In genomic region chr3:116661870-116662414, GRCm38 (mm10) we compare ENCODE assay signal across 8 mouse cellular contexts. TPM values are rescaled to one million over a fixed set of nuclear protein-coding genes. Genes with fewer than 3 reads are reported as not detected.
DNase-seq lines count a peak whose midpoint lies in the region; ATAC-seq and TF ChIP-seq lines count a peak whose summit lies in the region.

No protein-coding gene starts in this region.

- TF ChIP-seq POLR2A in thymus, adult 2 months (IDR thresholded peaks at IDR 0.05; ENCODE audit: control insufficient read depth, extremely low read depth, insufficient read depth, low read length, poor library complexity), result no peak

- H3K4me3 ChIP-seq in thymus, adult 2 months (ENCODE audit: control insufficient read depth, insufficient read depth, low read length), result peak overlapping the region; percentile 89
- H3K4me3 ChIP-seq in heart, embryonic 16.5 days (ENCODE audit: low read length), result peak overlapping the region; percentile 97
- H3K4me3 ChIP-seq in limb, embryonic 13.5 days, result peak overlapping the region; percentile 97
- H3K4me3 ChIP-seq in neural tube, embryonic 13.5 days, result peak overlapping the region; percentile 95

- H3K4me2 ChIP-seq in heart, embryonic 16.5 days (ENCODE audit: low read depth, low read length), result peak overlapping the region; percentile 68
- peak overlapping the region; percentile 65 for H3K4me2 ChIP-seq in limb, embryonic 13.5 days (replicated peaks)
- peak overlapping the region; percentile 76 for H3K4me2 ChIP-seq in neural tube, embryonic 13.5 days

- no peaks in the 10 kb centered on the region for H3K27me3 ChIP-seq in thymus, adult 2 months (ENCODE audit: control insufficient read depth, insufficient read depth, low read length)
- no peaks in the 10 kb centered on the region for H3K27me3 ChIP-seq in heart, embryonic 16.5 days (ENCODE audit: control insufficient read depth, insufficient read depth, low read length)
- no peaks in the 10 kb centered on the region for H3K27me3 ChIP-seq in limb, embryonic 13.5 days
- H3K27me3 ChIP-seq in neural tube, embryonic 13.5 days, result no peaks in the 10 kb centered on the region

- ATAC-seq in heart, embryonic 16.5 days (replicated peaks; ENCODE audit: extremely low read depth, insufficient read depth, low FRiP score), result peak; percentile 79
- ATAC-seq in limb, embryonic 13.5 days (ENCODE audit: low FRiP score, low read depth), result peak; percentile 83
- ATAC-seq in neural tube, embryonic 13.5 days (ENCODE audit: low read depth), result peak; percentile 90

- WGBS in thymus, adult 2 months, result under 1% methylated on average over 63 of the region's 68 CpGs
- WGBS in heart, embryonic 16.5 days, result under 1% methylated on average over 66 of the region's 68 CpGs
- WGBS in limb, embryonic 13.5 days, result under 1% methylated on average over 59 of the region's 68 CpGs
- WGBS in neural tube, embryonic 13.5 days, result 0% methylated on average over 63 of the region's 68 CpGs

- peak overlapping the region; percentile 99 for H3K9ac ChIP-seq in heart, embryonic 16.5 days (ENCODE audit: low read length)
- H3K9ac ChIP-seq in limb, embryonic 13.5 days, result peak overlapping the region; percentile 97
- H3K9ac ChIP-seq in neural tube, embryonic 13.5 days, result peak overlapping the region; percentile 99

- H3K36me3 ChIP-seq in thymus, adult 2 months (ENCODE audit: control insufficient read depth, insufficient read depth, low read length), result no peaks in the 10 kb centered on the region
- H3K36me3 ChIP-seq in heart, embryonic 16.5 days (ENCODE audit: control insufficient read depth, insufficient read depth), result no peaks in the 10 kb centered on the region
- no peaks in the 10 kb centered on the region for H3K36me3 ChIP-seq in limb, embryonic 13.5 days
- H3K36me3 ChIP-seq in neural tube, embryonic 13.5 days, result no peaks in the 10 kb centered on the region

- no peak overlapping the region; the same call in 1 of the 2 replicates for H3K27ac ChIP-seq in thymus, adult 2 months (ENCODE audit: control insufficient read depth, insufficient read depth, low read length)
- H3K27ac ChIP-seq in heart, embryonic 16.5 days (ENCODE audit: low read length), result peak overlapping the region; percentile 96
- H3K27ac ChIP-seq in limb, embryonic 13.5 days, result peak overlapping the region; percentile 98
- peak overlapping the region; percentile 97 for H3K27ac ChIP-seq in neural tube, embryonic 13.5 days (replicated peaks)

- H3K9me3 ChIP-seq in heart, embryonic 16.5 days (replicated peaks; ENCODE audit: control insufficient read depth, low read length), result no peaks in the 10 kb centered on the region
- H3K9me3 ChIP-seq in limb, embryonic 13.5 days, result no peaks in the 10 kb centered on the region
- no peaks in the 10 kb centered on the region for H3K9me3 ChIP-seq in neural tube, embryonic 13.5 days

- DNase-seq in gastrocnemius, postnatal 10 days, result peak; percentile 57
- DNase-seq in gastrocnemius, postnatal 25 days, result no peak
- DNase-seq in thymus, adult 2 months, result no peak
- DNase-seq in thymus, postnatal 10 days (ENCODE audit: low spot score in 2 of 2), result no peak
- no peak for DNase-seq in thymus, postnatal 36 days

- peaks cover 13% of the 10 kb centered on the region; the same call in 1 of the 2 replicates for H3K4me1 ChIP-seq in thymus, adult 2 months (replicated peaks; ENCODE audit: control insufficient read depth, insufficient read depth, low read length)
- H3K4me1 ChIP-seq in heart, embryonic 16.5 days (ENCODE audit: control insufficient read depth, insufficient read depth, low read length), result peaks cover 26% of the 10 kb centered on the region
- H3K4me1 ChIP-seq in limb, embryonic 13.5 days, result peaks cover 26% of the 10 kb centered on the region
- H3K4me1 ChIP-seq in neural tube, embryonic 13.5 days (replicated peaks), result peaks cover 44% of the 10 kb centered on the region

- TF ChIP-seq CTCF in thymus, adult 2 months (IDR thresholded peaks at IDR 0.05; ENCODE audit: borderline replicate concordance, control insufficient read depth, extremely low read depth, insufficient read depth, low read length, poor library complexity), result no peak

RNA-seq across cellular contexts. Expression of gene Mfsd14a, which starts 0.5 kb away (rescaled TPM):
- 10 to 100 TPM; 15.9 to 20.0 TPM for total RNA-seq in gastrocnemius, postnatal 10 days (2021)
- 10 to 100 TPM; 11.6 to 12.1 TPM for total RNA-seq in gastrocnemius, postnatal 25 days (2021)
- polyA plus RNA-seq in thymus, adult 2 months (2012; rRNA removed), result 25.2 and 28.6 TPM in 2 replicates
- polyA plus RNA-seq in heart, embryonic 16.5 days (2015; fragmentation: Nextera tagmentation; extraction: Ambion mirVana), result 57.0 and 57.3 TPM in 2 replicates
- 79.5 and 84.6 TPM in 2 replicates for polyA plus RNA-seq in limb, embryonic 13.5 days (2015; fragmentation: Nextera tagmentation; extraction: Ambion mirVana)
- polyA plus RNA-seq in neural tube, embryonic 13.5 days (2015; fragmentation: Nextera tagmentation; extraction: Ambion mirVana), result 55.5 and 63.3 TPM in 2 replicates

RNA-seq across cellular contexts. Expression of gene Gm43191, which starts 19.1 kb away (rescaled TPM):
- total RNA-seq in gastrocnemius, postnatal 10 days (2021), result not detected
- total RNA-seq in gastrocnemius, postnatal 25 days (2021), result not detected
- polyA plus RNA-seq in thymus, adult 2 months (2012; rRNA removed), result not detected in 2 replicates
- polyA plus RNA-seq in heart, embryonic 16.5 days (2015; fragmentation: Nextera tagmentation; extraction: Ambion mirVana), result not detected in 2 replicates
- polyA plus RNA-seq in limb, embryonic 13.5 days (2015; fragmentation: Nextera tagmentation; extraction: Ambion mirVana), result not detected in 2 replicates
- not detected in 2 replicates for polyA plus RNA-seq in neural tube, embryonic 13.5 days (2015; fragmentation: Nextera tagmentation; extraction: Ambion mirVana)

RNA-seq across cellular contexts. Expression of gene Trmt13, which starts 47.6 kb away (rescaled TPM):
- 1 to 10 TPM; 6.9 to 9.3 TPM for total RNA-seq in gastrocnemius, postnatal 10 days (2021)
- 1 to 10 TPM; 4.8 to 5.5 TPM for total RNA-seq in gastrocnemius, postnatal 25 days (2021)
- polyA plus RNA-seq in thymus, adult 2 months (2012; rRNA removed), result 10.7 and 12.9 TPM in 2 replicates
- polyA plus RNA-seq in heart, embryonic 16.5 days (2015; fragmentation: Nextera tagmentation; extraction: Ambion mirVana), result 16.8 and 18.9 TPM in 2 replicates
- 38.4 and 39.1 TPM in 2 replicates for polyA plus RNA-seq in limb, embryonic 13.5 days (2015; fragmentation: Nextera tagmentation; extraction: Ambion mirVana)
- polyA plus RNA-seq in neural tube, embryonic 13.5 days (2015; fragmentation: Nextera tagmentation; extraction: Ambion mirVana), result 26.9 and 28.6 TPM in 2 replicates

RNA-seq across cellular contexts. Expression of gene Slc35a3, which starts 50.7 kb away (rescaled TPM):
- 10 to 100 TPM; 10.6 to 11.8 TPM for total RNA-seq in gastrocnemius, postnatal 10 days (2021)
- 1 to 10 TPM; 6.9 to 7.0 TPM for total RNA-seq in gastrocnemius, postnatal 25 days (2021)
- polyA plus RNA-seq in thymus, adult 2 months (2012; rRNA removed), result 6.8 and 11.1 TPM in 2 replicates
- 9.5 and 9.9 TPM in 2 replicates for polyA plus RNA-seq in heart, embryonic 16.5 days (2015; fragmentation: Nextera tagmentation; extraction: Ambion mirVana)
- polyA plus RNA-seq in limb, embryonic 13.5 days (2015; fragmentation: Nextera tagmentation; extraction: Ambion mirVana), result 9.9 and 11.9 TPM in 2 replicates
- 7.9 and 8.7 TPM in 2 replicates for polyA plus RNA-seq in neural tube, embryonic 13.5 days (2015; fragmentation: Nextera tagmentation; extraction: Ambion mirVana)
